ENCODE assay signal across 20 mouse cellular contexts in the genomic region with DNA sequence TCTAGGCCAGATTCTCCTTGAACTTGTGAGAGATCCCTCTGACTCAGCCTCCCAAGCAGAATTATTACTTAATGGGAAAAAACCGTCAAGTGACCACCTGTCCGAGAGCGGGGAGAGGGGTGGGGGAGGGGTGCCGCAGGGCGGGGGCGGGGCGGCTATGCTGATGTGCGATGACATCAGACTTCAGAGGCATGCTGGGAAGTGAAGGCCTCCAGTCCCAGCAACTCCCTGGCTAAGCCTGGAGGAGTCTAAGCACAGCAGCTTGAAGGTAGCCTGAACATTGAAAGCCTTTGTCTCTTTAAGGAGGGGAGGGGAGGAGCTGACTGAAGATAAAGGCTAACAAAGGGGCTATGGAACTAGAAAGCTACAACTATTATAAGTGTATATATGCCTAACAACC. TPM values are rescaled to one million over a fixed set of nuclear protein-coding genes. Genes with fewer than 3 reads are reported as not detected.
DNase-seq lines count a peak whose midpoint lies in the region; ATAC-seq and TF ChIP-seq lines count a peak whose summit lies in the region.
"Had no signal": no experiment of that assay in that cellular context is flagged by ENCODE, and none has a peak within 500 bp of the region (broad histone marks: within the 10 kb centered on the region; RNA-seq: fewer than 3 reads in every experiment).

No protein-coding gene starts in this region.

- no peak overlapping the region for H3K4me3 ChIP-seq in liver, postnatal 0 days (ENCODE audit: low read depth, low read length)
- no peak overlapping the region for H3K4me3 ChIP-seq in ES-E14 (ENCODE audit: insufficient read depth in 1 of 2, low read depth in 1 of 2, low read length in 2 of 2, poor library complexity in 1 of 2, severe bottlenecking in 1 of 2)
- H3K4me3 ChIP-seq: embryonic facial prominence, embryonic 13.5 days; heart, embryonic 13.5 days had no signal

- peak; percentile 8 for DNase-seq in liver
- DNase-seq in liver, postnatal 0 days = no peak
- DNase-seq in ES-E14 (ENCODE audit: low read depth, low spot score) = peak; percentile 51
- peak; percentile 88 for DNase-seq in ZHBTc4 (ENCODE audit: low read depth, low spot score)
- DNase-seq in testis, postnatal 14 days (ENCODE audit: low spot score) = peak; percentile 54
- DNase-seq in lung, postnatal 10 days = no peak
- no peak for DNase-seq in kidney, adult 9 months
- DNase-seq: adrenal gland, adult 8-10 months; cerebellum, adult 11 months; cerebellum, adult 8-10 months; cerebellum, postnatal 14 days; gastrocnemius, postnatal 36 days; heart, adult 11 months; heart, postnatal 36 days had no signal

- ATAC-seq in liver, postnatal 0 days = no peak
- ATAC-seq: forebrain, embryonic 14.5 days; hindbrain, embryonic 16.5 days; inflammation-experienced regulatory T-cells, adult 6 months had no signal

- WGBS in liver, postnatal 0 days (ENCODE audit: insufficient replicate concordance) = 64% methylated on average over 8 of the region's 8 CpGs

- no peak overlapping the region for H3K4me2 ChIP-seq in liver, postnatal 0 days (ENCODE audit: low read depth, low read length)
- H3K4me2 ChIP-seq: embryonic facial prominence, embryonic 13.5 days; heart, embryonic 13.5 days had no signal

- in situ Hi-C loops in ES-E14 (cut with MboI; ENCODE audit: low sequenced_read_pairs in 2 of 2, unreplicated experiment in 2 of 2) = no loop called here

- H3K9ac ChIP-seq in liver, postnatal 0 days (replicated peaks) = no peak overlapping the region
- H3K9ac ChIP-seq in ES-E14 (ENCODE audit: insufficient read depth, low read depth, low read length, poor library complexity, severe bottlenecking) = no peak overlapping the region
- H3K9ac ChIP-seq: embryonic facial prominence, embryonic 13.5 days; heart, embryonic 13.5 days had no signal

- TF ChIP-seq CTCF in liver, postnatal 0 days (IDR thresholded peaks at IDR 0.05; ENCODE audit: low read depth) = no peak

- no peaks in the 10 kb centered on the region for H3K27me3 ChIP-seq in liver, postnatal 0 days (ENCODE audit: insufficient read depth, low read length)

- TF ChIP-seq EP300 in liver, postnatal 0 days (IDR thresholded peaks at IDR 0.05; ENCODE audit: low read depth) = no peak

- H3K27ac ChIP-seq in liver, postnatal 0 days (ENCODE audit: low read depth) = no peak overlapping the region
- no peak overlapping the region for H3K27ac ChIP-seq in ES-E14 (ENCODE audit: insufficient read depth, low read depth, low read length, poor library complexity, severe bottlenecking)
- H3K27ac ChIP-seq: embryonic facial prominence, embryonic 13.5 days; heart, embryonic 13.5 days had no signal

- H3K9me3 ChIP-seq in liver, postnatal 0 days (ENCODE audit: low read length) = no peaks in the 10 kb centered on the region
- H3K9me3 ChIP-seq in ES-E14 (ENCODE audit: control insufficient read depth, insufficient read depth, low read depth, low read length) = no peaks in the 10 kb centered on the region
- H3K9me3 ChIP-seq: embryonic facial prominence, embryonic 13.5 days; G1E; heart, embryonic 13.5 days had no signal

- no peaks in the 10 kb centered on the region for H3K4me1 ChIP-seq in liver, postnatal 0 days (ENCODE audit: insufficient read depth)
- peaks cover 0 to 2% of the 10 kb centered on the region in 2 experiments; a peak in 1 of 4 replicates for H3K4me1 ChIP-seq in ES-E14 (ENCODE audit: control insufficient read depth in 2 of 2, insufficient read depth in 2 of 2, low read length in 2 of 2, poor library complexity in 1 of 2)
- H3K4me1 ChIP-seq: embryonic facial prominence, embryonic 13.5 days; heart, embryonic 13.5 days had no signal

- no peaks in the 10 kb centered on the region for H3K36me3 ChIP-seq in liver, postnatal 0 days (replicated peaks; ENCODE audit: insufficient read depth, low read length)
- H3K36me3 ChIP-seq in ES-E14 (ENCODE audit: control insufficient read depth, insufficient read depth, low read length, poor library complexity, severe bottlenecking) = no peaks in the 10 kb centered on the region
- H3K36me3 ChIP-seq: embryonic facial prominence, embryonic 13.5 days; G1E; heart, embryonic 13.5 days had no signal

TF ChIP-seq in ES-E14, 5 proteins besides CTCF, POLR2A, EP300 and RAD21:
- TF ChIP-seq CHD2 (IDR thresholded peaks at IDR 0.05; ENCODE audit: low read depth, low read length) = no peak
- TF ChIP-seq MAFK (IDR thresholded peaks at IDR 0.05; ENCODE audit: insufficient read depth, low read depth, low read length) = no peak
- no peak for TF ChIP-seq HCFC1 (IDR thresholded peaks at IDR 0.05; ENCODE audit: borderline replicate concordance, insufficient read depth, low read length)
- no peak for TF ChIP-seq ZNF384 (IDR thresholded peaks at IDR 0.05; ENCODE audit: low read depth, low read length)
- no peak for TF ChIP-seq ZC3H11A (IDR thresholded peaks at IDR 0.05; ENCODE audit: borderline replicate concordance, low read depth, low read length)

RNA-seq across cellular contexts. Expression of gene Bsn, which starts 25.0 kb away (rescaled TPM):
- 0.58 and 0.59 TPM in 2 replicates for polyA plus RNA-seq in liver, postnatal 0 days (2015; fragmentation: Nextera tagmentation; extraction: Ambion mirVana)
- total RNA-seq in ES-E14 (2012; rRNA removed) = 0.45 and 0.58 TPM in 2 replicates

Comparison
In these comparisons a context has a peak if more than half of its experiments do, and no peak if none do; other contexts are left out.
1. DNase-seq: peak in liver (single experiment), ES-E14 (single experiment), ZHBTc4 (single experiment) and testis, postnatal 14 days (single experiment); none in liver, postnatal 0 days (single experiment), lung, postnatal 10 days (single experiment) and kidney, adult 9 months (single experiment).